Mouse (Mus musculus): ENCODE data around the gene 1700001C02Rik. TPM values are rescaled to one million over a fixed set of nuclear protein-coding genes. Genes with fewer than 3 reads are reported as not detected.
A peak's percentile ranks its signal among the peaks of the same experiment; 100 is the strongest.

1700001C02Rik gene
- total RNA-seq, 2 experiments from 2014 or later: not detected

GRCm38 (mm10) chr5:30470454-30470853 lies 4.6 kb downstream of the 1700001C02Rik start:
- H3K4me3 ChIP-seq: no peak overlapping the region
- no peak overlapping the region for H3K27ac ChIP-seq
- intact Hi-C loops (cut with DNase I): no loop called here
- no peak for DNase-seq
- TF ChIP-seq CTCF (IDR thresholded peaks at IDR 0.05): no peak

DNA sequence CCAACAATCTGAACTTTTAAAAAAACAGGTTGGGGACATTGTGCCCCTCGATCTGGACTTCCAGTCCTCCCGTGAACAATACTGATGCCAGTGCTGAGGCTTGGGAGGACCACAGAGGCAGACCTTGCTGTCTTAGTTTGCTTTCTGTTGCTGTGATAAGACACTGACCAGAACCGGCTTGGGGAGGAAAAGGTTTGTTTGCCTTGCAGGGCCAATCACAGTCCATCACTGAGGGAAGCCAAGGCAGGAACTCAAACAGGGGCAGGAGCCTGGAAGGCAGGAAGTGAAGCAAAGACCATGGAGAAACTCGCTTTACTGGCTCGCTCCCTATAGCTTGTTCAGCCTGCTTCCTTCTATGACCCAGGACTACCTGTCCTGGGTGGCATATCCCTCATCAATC lies 6.3 kb downstream of the 1700001C02Rik start:
- H3K4me3 ChIP-seq: no peak overlapping the region

DNA sequence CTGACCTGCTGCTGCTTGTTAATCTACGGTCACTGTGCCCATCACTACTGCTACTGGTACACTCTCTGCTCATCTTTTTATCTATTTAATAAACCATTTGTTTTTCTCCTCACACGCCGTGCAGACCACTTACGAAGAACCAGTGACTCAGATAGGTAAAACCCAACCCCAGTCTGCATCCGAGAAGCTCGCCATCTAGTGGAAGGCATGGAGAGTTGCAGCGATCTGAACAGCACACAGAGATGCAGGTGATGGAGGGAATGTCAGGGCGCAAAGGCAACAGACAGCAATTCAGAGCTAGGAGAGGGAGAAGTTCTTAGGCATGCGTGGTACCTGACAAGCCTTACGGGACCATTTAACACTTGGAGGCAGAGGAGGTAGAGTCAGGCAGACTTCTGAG lies 10.7 kb downstream of the 1700001C02Rik start:
- no peak overlapping the region for H3K27ac ChIP-seq
- intact Hi-C loops (cut with DNase I): no loop called here
- no peak overlapping the region for H3K4me3 ChIP-seq
- TF ChIP-seq CTCF (IDR thresholded peaks at IDR 0.05): peak; percentile 77
- no peak for DNase-seq

More for the DNA sequence above, 6.3 kb downstream of the 1700001C02Rik start:
- TF ChIP-seq CTCF (IDR thresholded peaks at IDR 0.05): no peak
- intact Hi-C loops (cut with DNase I): no loop called here
- H3K27ac ChIP-seq: no peak overlapping the region
- DNase-seq: no peak

DNA sequence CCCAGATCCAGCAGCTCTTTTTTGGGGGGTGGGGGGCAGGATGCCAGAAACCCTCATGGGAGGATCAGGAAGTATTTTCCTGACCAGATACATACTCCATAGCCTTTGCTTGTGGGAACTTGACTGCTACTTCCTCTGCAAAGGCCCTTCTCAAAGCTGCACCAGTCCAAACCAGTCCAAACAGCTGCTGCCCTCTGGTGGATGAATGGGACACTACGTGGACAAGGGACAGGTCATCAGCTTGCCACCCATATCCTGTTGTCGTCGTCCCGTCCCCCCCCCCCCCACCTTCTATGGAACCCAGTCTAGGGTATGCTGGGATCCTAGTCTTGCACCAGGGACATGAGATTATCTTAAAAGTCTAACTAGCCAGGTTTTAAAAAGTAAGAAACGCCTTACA lies 16.5 kb downstream of the 1700001C02Rik start:
- peak; percentile 70 for DNase-seq
- intact Hi-C loops (cut with DNase I): loop anchor here (2.0 to 5.0 kb wide), 3 partner anchors 60 to 270 kb away; no protein-coding TSS in a partner anchor
- no peak overlapping the region for H3K4me3 ChIP-seq
- TF ChIP-seq CTCF (IDR thresholded peaks at IDR 0.05): peak; percentile 66
- no peak overlapping the region for H3K27ac ChIP-seq

DNA sequence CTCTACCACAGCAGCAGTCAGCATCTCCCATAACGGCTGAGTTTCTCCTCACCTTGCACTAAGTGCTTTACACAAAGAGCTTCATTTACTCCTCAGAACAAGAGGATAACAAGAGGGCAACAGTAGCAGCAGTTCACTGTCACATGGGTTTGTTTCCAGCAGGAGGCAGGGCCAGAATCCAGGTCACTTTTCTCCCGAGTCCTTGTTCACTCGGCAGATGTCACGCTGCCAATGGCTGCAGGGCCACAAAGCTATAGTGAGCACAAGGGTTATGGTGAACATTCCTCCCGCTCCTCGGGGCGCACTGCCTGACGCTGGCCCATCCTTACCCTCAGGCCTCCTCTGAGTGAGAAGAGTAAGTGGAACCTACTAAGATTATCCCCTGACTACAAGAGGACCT lies 17.7 kb downstream of the 1700001C02Rik start:
- no peak overlapping the region for H3K27ac ChIP-seq
- no peak overlapping the region for H3K4me3 ChIP-seq
- intact Hi-C loops (cut with DNase I): loop anchor here (2.0 to 5.0 kb wide), 3 partner anchors 61 to 271 kb away; no protein-coding TSS in a partner anchor
- TF ChIP-seq CTCF (IDR thresholded peaks at IDR 0.05): no peak
- DNase-seq: no peak

DNA sequence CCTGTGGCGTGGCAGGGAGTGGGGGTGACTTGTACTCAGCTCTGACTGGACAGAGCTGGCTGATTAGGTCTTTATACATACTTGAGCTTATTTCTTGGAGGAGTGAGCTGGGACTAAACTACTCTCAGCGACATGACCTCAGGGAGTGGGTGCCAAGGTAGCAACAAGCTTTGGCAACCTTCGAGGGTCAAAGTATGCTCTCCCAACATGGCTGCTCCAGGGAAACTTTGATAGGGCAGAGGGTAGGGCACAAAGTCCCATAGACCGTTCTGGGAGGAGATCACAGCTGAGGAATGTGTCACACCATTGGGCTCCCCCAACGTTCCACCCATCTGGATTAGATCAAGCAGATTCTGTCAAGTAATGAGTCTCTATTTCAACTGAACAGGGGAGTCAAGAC lies 18.7 kb downstream of the 1700001C02Rik start:
- no peak overlapping the region for H3K4me3 ChIP-seq
- H3K27ac ChIP-seq: no peak overlapping the region
- no peak for TF ChIP-seq CTCF (IDR thresholded peaks at IDR 0.05)
- intact Hi-C loops (cut with DNase I): loop anchor here (5.0 kb wide), 1 partner anchor 62 kb away; no protein-coding TSS in a partner anchor
- DNase-seq: no peak

DNA sequence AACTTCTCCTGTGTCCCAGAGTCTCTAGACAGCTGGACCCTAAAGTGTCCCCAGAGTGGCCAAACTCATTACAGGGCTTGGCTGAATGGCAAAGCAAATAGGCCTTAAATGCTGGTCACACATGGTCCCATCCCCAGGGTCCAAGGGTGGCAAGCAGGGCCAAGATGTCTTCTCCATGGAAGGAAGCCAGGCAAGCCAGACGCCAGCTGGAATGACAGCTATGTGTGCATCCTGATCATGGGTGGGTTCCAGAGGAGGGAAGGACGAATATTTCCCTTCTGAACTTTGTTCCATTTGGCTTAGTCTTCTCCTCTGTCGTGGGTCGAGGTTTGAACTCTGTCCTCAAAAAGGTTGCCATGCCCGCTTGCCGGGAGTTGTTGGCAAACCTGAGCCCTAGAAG lies 19.3 kb downstream of the 1700001C02Rik start:
- no peak overlapping the region for H3K4me3 ChIP-seq
- no peak overlapping the region for H3K27ac ChIP-seq
- TF ChIP-seq CTCF (IDR thresholded peaks at IDR 0.05): no peak
- intact Hi-C loops (cut with DNase I): no loop called here
- no peak for DNase-seq

DNA sequence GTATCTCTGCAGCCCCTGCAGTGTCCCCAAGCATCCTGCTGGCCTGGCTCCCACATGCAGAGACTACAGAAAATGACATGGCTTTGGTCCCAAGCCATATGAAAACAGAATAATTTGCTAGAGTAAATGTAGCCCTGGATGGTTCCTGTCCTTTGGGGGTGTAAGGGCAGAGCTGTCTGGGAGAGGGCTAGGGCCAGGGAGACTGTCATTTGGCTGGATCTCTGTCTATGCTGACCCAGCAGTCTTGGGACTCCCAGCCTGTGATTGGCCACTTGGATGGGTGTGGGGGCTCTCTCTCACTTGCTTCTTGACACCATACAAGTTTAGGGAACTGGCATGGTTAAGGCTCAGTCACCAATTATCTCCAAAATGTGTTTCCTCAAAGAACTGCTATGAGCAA lies 24.4 kb downstream of the 1700001C02Rik start:
- no peak overlapping the region for H3K4me3 ChIP-seq
- intact Hi-C loops (cut with DNase I): no loop called here
- DNase-seq: no peak
- H3K27ac ChIP-seq: no peak overlapping the region
- no peak for TF ChIP-seq CTCF (IDR thresholded peaks at IDR 0.05)

- no peak overlapping the region for H3K27ac ChIP-seq
- TF ChIP-seq CTCF (IDR thresholded peaks at IDR 0.05): no peak
- no peak for DNase-seq
- intact Hi-C loops (cut with DNase I): no loop called here
- no peak overlapping the region for H3K4me3 ChIP-seq
Observed at GRCm38 (mm10) chr5:30490845-30491244, 25.0 kb downstream of the 1700001C02Rik start.

- Histone ChIP-seq H3K4me3 (no peak overlapping the region), H3K27ac (no peak overlapping the region)
- no peak for TF ChIP-seq CTCF (IDR thresholded peaks at IDR 0.05)
- no peak for DNase-seq
- intact Hi-C loops (cut with DNase I): no loop called here
Observed at GRCm38 (mm10) chr5:30493723-30494122, 27.9 kb downstream of the 1700001C02Rik start.

GRCm38 (mm10) chr5:30494606-30495005 lies 28.8 kb downstream of the 1700001C02Rik start:
- no peak for TF ChIP-seq CTCF (IDR thresholded peaks at IDR 0.05)
- H3K4me3 ChIP-seq: no peak overlapping the region
- no peak for DNase-seq
- intact Hi-C loops (cut with DNase I): no loop called here
- no peak overlapping the region for H3K27ac ChIP-seq

DNA sequence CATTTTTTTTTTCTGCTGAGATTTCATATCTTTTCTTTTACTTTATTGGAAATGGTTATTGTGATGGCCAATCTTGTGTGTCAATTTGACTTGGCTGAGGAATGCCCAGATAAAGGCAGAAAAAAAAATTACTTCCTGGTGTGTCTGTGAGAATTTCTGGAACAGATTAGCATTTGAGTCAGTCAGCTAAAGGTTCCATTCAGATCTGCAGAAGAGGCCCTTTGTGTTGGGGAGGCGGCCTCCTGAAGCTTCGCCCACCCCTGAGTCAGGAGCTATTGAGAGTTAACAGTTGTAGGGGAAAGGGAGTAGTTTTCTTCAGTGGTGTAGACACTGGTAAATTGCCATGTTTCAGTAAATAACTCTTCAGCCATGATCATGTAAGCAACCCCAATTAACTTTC lies 29.4 kb downstream of the 1700001C02Rik start:
- DNase-seq: no peak
- H3K4me3 ChIP-seq: no peak overlapping the region
- intact Hi-C loops (cut with DNase I): no loop called here
- no peak for TF ChIP-seq CTCF (IDR thresholded peaks at IDR 0.05)
- no peak overlapping the region for H3K27ac ChIP-seq

DNA sequence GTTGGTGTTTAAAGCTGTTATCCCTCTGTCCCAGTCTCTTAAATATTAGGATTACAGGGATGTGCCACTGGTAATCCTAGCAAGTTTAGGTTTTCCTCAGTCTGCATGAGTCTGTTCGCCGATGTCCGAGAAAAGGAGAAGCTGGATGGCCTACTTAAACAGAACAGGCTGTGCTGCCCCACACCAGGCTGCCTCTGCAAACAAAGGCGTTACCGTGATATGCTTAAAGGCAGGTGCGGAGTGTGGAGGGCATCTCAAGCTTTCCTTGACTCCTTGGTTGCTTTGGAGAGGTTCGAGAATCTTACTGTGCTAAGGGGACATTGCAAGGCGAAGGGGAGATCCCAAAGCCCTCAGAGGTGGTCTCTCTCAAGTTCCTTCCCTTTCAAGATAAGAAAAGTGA lies 31.0 kb downstream of the 1700001C02Rik start:
- no peak for DNase-seq
- no peak overlapping the region for H3K27ac ChIP-seq
- no peak for TF ChIP-seq CTCF (IDR thresholded peaks at IDR 0.05)
- intact Hi-C loops (cut with DNase I): no loop called here
- no peak overlapping the region for H3K4me3 ChIP-seq

- Histone ChIP-seq H3K27ac (no peak overlapping the region), H3K4me3 (no peak overlapping the region)
- no peak for TF ChIP-seq CTCF (IDR thresholded peaks at IDR 0.05)
- DNase-seq: no peak
- intact Hi-C loops (cut with DNase I): no loop called here
Observed at GRCm38 (mm10) chr5:30497299-30497698, 31.5 kb downstream of the 1700001C02Rik start.

Data from gastrocnemius, adult 2 months (tissue).